ENCODE assay signal across 27 mouse cellular contexts in genomic region chr2:77567528-77568435, GRCm38 (mm10).
A peak's percentile ranks its signal among the peaks of the same experiment; 100 is the strongest.
DNase-seq lines count a peak whose midpoint lies in the region; ATAC-seq lines count a peak whose summit lies in the region.
"Had no signal": no experiment of that assay in that cellular context is flagged by ENCODE, and none has a peak within 500 bp of the region (broad histone marks: within the 10 kb centered on the region; RNA-seq: fewer than 3 reads in every experiment).

No protein-coding gene starts in this region.

- intact Hi-C loops in left cerebral cortex, postnatal 4 days (cut with DNase I) = no loop called here

- H3K36me3 ChIP-seq in megakaryocyte, embryonic 14.5 days (replicated peaks; ENCODE audit: low read length) = no peaks in the 10 kb centered on the region
- no peaks in the 10 kb centered on the region for H3K36me3 ChIP-seq in liver, embryonic 13.5 days
- H3K36me3 ChIP-seq in liver, embryonic 16.5 days (ENCODE audit: control insufficient read depth, insufficient read depth) = no peaks in the 10 kb centered on the region
- H3K36me3 ChIP-seq: embryonic facial prominence, embryonic 12.5 days; embryonic facial prominence, embryonic 15.5 days; forebrain, embryonic 12.5 days; forebrain, embryonic 15.5 days; heart, embryonic 12.5 days; heart, embryonic 15.5 days; hindbrain, embryonic 10.5 days; hindbrain, embryonic 13.5 days had no signal

- H3K9me3 ChIP-seq in megakaryocyte, embryonic 14.5 days = peaks cover 22% of the 10 kb centered on the region
- no peaks in the 10 kb centered on the region for H3K9me3 ChIP-seq in liver, embryonic 13.5 days (replicated peaks)
- H3K9me3 ChIP-seq in liver, embryonic 16.5 days (replicated peaks; ENCODE audit: control insufficient read depth, low read length) = no peaks in the 10 kb centered on the region
- H3K9me3 ChIP-seq: embryonic facial prominence, embryonic 12.5 days; embryonic facial prominence, embryonic 15.5 days; forebrain, embryonic 12.5 days; forebrain, embryonic 15.5 days; heart, embryonic 12.5 days; heart, embryonic 15.5 days; hindbrain, embryonic 10.5 days; hindbrain, embryonic 13.5 days had no signal

- H3K4me2 ChIP-seq in liver, embryonic 13.5 days = no peak overlapping the region
- no peak overlapping the region for H3K4me2 ChIP-seq in liver, embryonic 16.5 days (ENCODE audit: low read depth, low read length)
- H3K4me2 ChIP-seq: embryonic facial prominence, embryonic 12.5 days; embryonic facial prominence, embryonic 15.5 days; forebrain, embryonic 12.5 days; forebrain, embryonic 15.5 days; heart, embryonic 12.5 days; heart, embryonic 15.5 days; hindbrain, embryonic 13.5 days had no signal

- DNase-seq in liver, embryonic 13.5 days = no peak
- peak; percentile 72 for DNase-seq in retina, postnatal 1 day
- no peak for DNase-seq in urinary bladder, postnatal 10 days (ENCODE audit: low spot score)
- no peak for DNase-seq in layer of hippocampus, postnatal 10 days (ENCODE audit: low spot score in 2 of 2)
- DNase-seq in left cerebral cortex, postnatal 4 days = no peak
- DNase-seq: adrenal gland, adult 8-10 months; adrenal gland, postnatal 25 days; cerebellum, adult 2 months; cerebellum, adult 9-11 months; cerebellum, postnatal 25 days; gastrocnemius, postnatal 25 days; heart, postnatal 10 days; heart, postnatal 36 days had no signal

- ATAC-seq in megakaryocyte, adult 5-6 weeks (ENCODE audit: poor library complexity, severe bottlenecking) = no peak
- peak; percentile 31; the same call in 1 of the 2 replicates for ATAC-seq in liver, embryonic 13.5 days (ENCODE audit: low read depth)
- peak; percentile 51 for ATAC-seq in liver, embryonic 16.5 days (ENCODE audit: low read depth)
- ATAC-seq: activated CD4-positive, CD25-positive, alpha-beta regulatory T cell, adult 4 months; CD4-positive, CD25-positive, alpha-beta regulatory T cell, adult 4 months; forebrain, embryonic 15.5 days; hindbrain, embryonic 16.5 days had no signal

- peak overlapping the region; percentile 23 for H3K4me3 ChIP-seq in megakaryocyte, embryonic 14.5 days (replicated peaks)
- no peak overlapping the region for H3K4me3 ChIP-seq in liver, embryonic 13.5 days (replicated peaks)
- no peak overlapping the region for H3K4me3 ChIP-seq in liver, embryonic 16.5 days (ENCODE audit: low read depth, low read length)
- H3K4me3 ChIP-seq: embryonic facial prominence, embryonic 12.5 days; embryonic facial prominence, embryonic 15.5 days; forebrain, embryonic 12.5 days; forebrain, embryonic 15.5 days; heart, embryonic 12.5 days; heart, embryonic 15.5 days; hindbrain, embryonic 10.5 days; hindbrain, embryonic 13.5 days had no signal

- WGBS in liver, embryonic 13.5 days (ENCODE audit: insufficient replicate concordance) = 52% methylated on average over 15 of the region's 15 CpGs
- WGBS in liver, embryonic 16.5 days (ENCODE audit: insufficient replicate concordance) = 46% methylated on average over 15 of the region's 15 CpGs

- no peaks in the 10 kb centered on the region for H3K27me3 ChIP-seq in megakaryocyte, embryonic 14.5 days (replicated peaks)
- no peaks in the 10 kb centered on the region for H3K27me3 ChIP-seq in liver, embryonic 13.5 days
- H3K27me3 ChIP-seq in liver, embryonic 16.5 days (ENCODE audit: control insufficient read depth, insufficient read depth, low read depth, low read length) = no peaks in the 10 kb centered on the region
- H3K27me3 ChIP-seq: embryonic facial prominence, embryonic 12.5 days; embryonic facial prominence, embryonic 15.5 days; forebrain, embryonic 12.5 days; forebrain, embryonic 15.5 days; heart, embryonic 12.5 days; heart, embryonic 15.5 days; hindbrain, embryonic 13.5 days had no signal

- H3K4me1 ChIP-seq in megakaryocyte, embryonic 14.5 days = no peaks in the 10 kb centered on the region
- 0 out of 2 replicates have a peak, but pooled peaks cover 9% of the 10 kb centered on the region for H3K4me1 ChIP-seq in liver, embryonic 13.5 days (replicated peaks)
- no peaks in the 10 kb centered on the region; the same call in 1 of the 2 replicates for H3K4me1 ChIP-seq in liver, embryonic 16.5 days (ENCODE audit: control insufficient read depth, low read depth, low read length)
- H3K4me1 ChIP-seq: embryonic facial prominence, embryonic 12.5 days; embryonic facial prominence, embryonic 15.5 days; forebrain, embryonic 12.5 days; forebrain, embryonic 15.5 days; heart, embryonic 12.5 days; heart, embryonic 15.5 days; hindbrain, embryonic 10.5 days; hindbrain, embryonic 13.5 days had no signal

- H3K9ac ChIP-seq in liver, embryonic 13.5 days = no peak overlapping the region
- H3K9ac ChIP-seq in liver, embryonic 16.5 days (ENCODE audit: low read depth, low read length) = no peak overlapping the region
- H3K9ac ChIP-seq: embryonic facial prominence, embryonic 12.5 days; embryonic facial prominence, embryonic 15.5 days; forebrain, embryonic 12.5 days; forebrain, embryonic 15.5 days; heart, embryonic 12.5 days; heart, embryonic 15.5 days; hindbrain, embryonic 13.5 days had no signal

- H3K27ac ChIP-seq in liver, embryonic 13.5 days = no peak overlapping the region
- H3K27ac ChIP-seq in liver, embryonic 16.5 days (ENCODE audit: low read length) = no peak overlapping the region
- H3K27ac ChIP-seq: embryonic facial prominence, embryonic 12.5 days; embryonic facial prominence, embryonic 15.5 days; forebrain, embryonic 12.5 days; forebrain, embryonic 15.5 days; heart, embryonic 15.5 days; hindbrain, embryonic 10.5 days; hindbrain, embryonic 13.5 days had no signal
